Mouse (Mus musculus): ENCODE measurements at regions not wholly inside any gene's neighbourhood (a gene's known extent, or its start where the extent isn't known, plus 50 kb on each side); places are given as distances from the start of the nearest gene placed in this dataset.

DNA sequence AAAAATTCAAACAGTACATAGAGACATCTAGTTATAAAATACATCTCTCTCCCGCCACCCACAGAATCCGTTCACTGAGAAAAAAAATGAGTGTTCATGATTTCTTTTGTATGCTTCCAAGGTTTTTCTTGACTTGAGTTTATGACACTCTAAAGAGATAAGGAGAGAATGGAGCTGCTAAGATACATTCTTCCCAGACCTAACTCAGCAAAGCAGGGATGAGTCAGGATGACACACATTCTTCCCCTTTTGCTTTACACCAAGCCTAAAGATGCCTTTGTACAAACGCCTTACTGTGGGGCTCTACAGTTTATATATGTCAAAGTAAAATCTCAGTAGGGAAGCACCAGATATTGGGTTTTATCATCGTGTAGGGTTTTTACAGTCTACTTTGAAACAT is 133.1 kb upstream of the Slc44a1 start:
- no peak for TF ChIP-seq CTCF (IDR thresholded peaks at IDR 0.05; ENCODE audit: borderline replicate concordance, extremely low read depth, insufficient read depth, insufficient read length)
- TF ChIP-seq POLR2A (IDR thresholded peaks at IDR 0.05; ENCODE audit: borderline replicate concordance, extremely low read depth, insufficient read depth, insufficient read length, poor library complexity, severe bottlenecking) = no peak

All from brain, embryonic 14.5 days (tissue).